11 mouse cellular contexts compared by ENCODE assay signal in genomic region chr12:59032101-59032500, GRCm38 (mm10). TPM values are rescaled to one million over a fixed set of nuclear protein-coding genes. Genes with fewer than 3 reads are reported as not detected.
DNase-seq lines count a peak whose midpoint lies in the region; ATAC-seq and TF ChIP-seq lines count a peak whose summit lies in the region.
"Had no signal": no experiment of that assay in that cellular context is flagged by ENCODE, and none has a peak within 500 bp of the region (broad histone marks: within the 10 kb centered on the region; RNA-seq: fewer than 3 reads in every experiment).

No protein-coding gene starts in this region.

- H3K79me2 ChIP-seq in MEL (ENCODE audit: control insufficient read depth, insufficient read depth, low read length, poor library complexity): no peaks in the 10 kb centered on the region
- H3K79me2 ChIP-seq in liver, adult 2 months (ENCODE audit: control insufficient read depth, insufficient read depth, low read length): no peaks in the 10 kb centered on the region

- no peak for TF ChIP-seq POLR2A in MEL (IDR thresholded peaks at IDR 0.05; ENCODE audit: control insufficient read depth in 1 of 2, insufficient read depth in 1 of 2, low read depth in 1 of 2, low read length in 2 of 2, poor library complexity in 1 of 2)
- no peak for TF ChIP-seq POLR2A in liver, adult 2 months (IDR thresholded peaks at IDR 0.05; ENCODE audit: extremely low read depth, insufficient read depth, low read length)

- H3K27me3 ChIP-seq in lung, postnatal 0 days (replicated peaks; ENCODE audit: insufficient read depth, low read length): no peaks in the 10 kb centered on the region
- H3K27me3 ChIP-seq in MEL (ENCODE audit: control insufficient read depth in 1 of 2, insufficient read depth in 2 of 2, low read length in 2 of 2): no peaks in the 10 kb centered on the region
- no peaks in the 10 kb centered on the region for H3K27me3 ChIP-seq in liver, adult 2 months (ENCODE audit: control insufficient read depth, insufficient read depth, low read length)
- no peaks in the 10 kb centered on the region for H3K27me3 ChIP-seq in forebrain, embryonic 13.5 days
- H3K27me3 ChIP-seq: heart, embryonic 15.5 days; limb, embryonic 12.5 days had no signal

- no peak for TF ChIP-seq EP300 in lung, postnatal 0 days (IDR thresholded peaks at IDR 0.05)
- TF ChIP-seq EP300 in MEL (IDR thresholded peaks at IDR 0.05; ENCODE audit: low read depth in 1 of 2, low read length in 2 of 2): no peak

- H3K9me3 ChIP-seq in lung, postnatal 0 days (ENCODE audit: low read length): no peaks in the 10 kb centered on the region
- H3K9me3 ChIP-seq in MEL (replicated peaks; ENCODE audit: insufficient read depth, low read length): no peaks in the 10 kb centered on the region
- no peaks in the 10 kb centered on the region for H3K9me3 ChIP-seq in forebrain, embryonic 13.5 days (replicated peaks)
- H3K9me3 ChIP-seq: heart, embryonic 15.5 days; limb, embryonic 12.5 days had no signal

- no peak for ATAC-seq in lung, postnatal 0 days
- ATAC-seq in forebrain, embryonic 13.5 days: no peak

- no peak for DNase-seq in lung, postnatal 0 days (ENCODE audit: low spot score)
- no peak for DNase-seq in lung, postnatal 25 days (ENCODE audit: low spot score)
- DNase-seq in MEL (ENCODE audit: low read depth, low spot score): peak; percentile 56
- peak; percentile 60 for DNase-seq in liver, adult 2 months (ENCODE audit: extremely low read depth, low read depth, low spot score)
- peak; percentile 27 to 28 for DNase-seq in thymus, postnatal 36 days
- DNase-seq in heart, postnatal 25 days (ENCODE audit: low spot score): no peak
- DNase-seq: adrenal gland, adult 8-10 months; kidney, postnatal 10 days had no signal

- WGBS in lung, postnatal 0 days: 62% methylated on average over 5 of the region's 5 CpGs
- 41% methylated on average over 5 of the region's 5 CpGs for WGBS in liver, adult 2 months
- 71% methylated on average over 5 of the region's 5 CpGs for WGBS in forebrain, embryonic 13.5 days

- no peak for TF ChIP-seq RAD21 in MEL (IDR thresholded peaks at IDR 0.05; ENCODE audit: low read depth, low read length)

- H3K36me3 ChIP-seq in lung, postnatal 0 days (ENCODE audit: insufficient read depth, low read length): no peaks in the 10 kb centered on the region
- peaks cover 0 to 2% of the 10 kb centered on the region in 2 experiments; a peak in 2 of 4 replicates for H3K36me3 ChIP-seq in MEL (ENCODE audit: control insufficient read depth in 1 of 2, insufficient read depth in 2 of 2, low read length in 2 of 2)
- H3K36me3 ChIP-seq in liver, adult 2 months (ENCODE audit: control insufficient read depth, insufficient read depth, low read length): peaks cover 9% of the 10 kb centered on the region
- H3K36me3 ChIP-seq in forebrain, embryonic 13.5 days (ENCODE audit: poor library complexity, severe bottlenecking): peaks cover 14% of the 10 kb centered on the region

- H3K4me3 ChIP-seq in lung, postnatal 0 days (ENCODE audit: low read depth, low read length): no peak overlapping the region
- no peak overlapping the region for H3K4me3 ChIP-seq in MEL (ENCODE audit: control insufficient read depth in 1 of 2, insufficient read depth in 1 of 2, low read depth in 2 of 2, low read length in 2 of 2)
- no peak overlapping the region for H3K4me3 ChIP-seq in liver, adult 2 months (ENCODE audit: insufficient read depth, low read depth, low read length)
- no peak overlapping the region for H3K4me3 ChIP-seq in forebrain, embryonic 13.5 days
- H3K4me3 ChIP-seq: heart, embryonic 15.5 days; limb, embryonic 12.5 days had no signal

- intact Hi-C loops in heart, postnatal 25 days (cut with DNase I): no loop called here

- peak; percentile 41 for TF ChIP-seq CTCF in lung, postnatal 0 days (IDR thresholded peaks at IDR 0.05)
- TF ChIP-seq CTCF in MEL (IDR thresholded peaks at IDR 0.05 in 2 of 3, conservative IDR thresholded peaks at IDR 0.05 in 1 of 3; ENCODE audit: control insufficient read depth in 1 of 3, insufficient read depth in 1 of 3, low read depth in 2 of 3, low read length in 3 of 3, poor library complexity in 1 of 3, severe bottlenecking in 1 of 3): peak in 2 of 3 experiments; percentile 46 to 57; a peak in 4 of 6 replicates
- TF ChIP-seq CTCF in liver, adult 2 months (IDR thresholded peaks at IDR 0.05; ENCODE audit: low read depth, low read length): peak; percentile 86

- H3K4me2 ChIP-seq in lung, postnatal 0 days (replicated peaks; ENCODE audit: low read depth, low read length): no peak overlapping the region
- H3K4me2 ChIP-seq in forebrain, embryonic 13.5 days: no peak overlapping the region
- H3K4me2 ChIP-seq: heart, embryonic 15.5 days; limb, embryonic 12.5 days had no signal

- no peak overlapping the region for H3K27ac ChIP-seq in lung, postnatal 0 days (ENCODE audit: low read length)
- H3K27ac ChIP-seq in MEL (ENCODE audit: control insufficient read depth, low read depth, low read length): no peak overlapping the region
- H3K27ac ChIP-seq in liver, adult 2 months (replicated peaks; ENCODE audit: insufficient read depth, low read depth, low read length): no peak overlapping the region
- H3K27ac ChIP-seq in forebrain, embryonic 13.5 days: no peak overlapping the region
- H3K27ac ChIP-seq: heart, embryonic 15.5 days; limb, embryonic 12.5 days had no signal

- no peak overlapping the region for H3K9ac ChIP-seq in lung, postnatal 0 days (replicated peaks; ENCODE audit: low read depth)
- no peak overlapping the region for H3K9ac ChIP-seq in MEL (ENCODE audit: control insufficient read depth, low read depth, low read length, poor library complexity, severe bottlenecking)
- no peak overlapping the region for H3K9ac ChIP-seq in liver, adult 2 months (ENCODE audit: low read depth, low read length)
- H3K9ac ChIP-seq in forebrain, embryonic 13.5 days: no peak overlapping the region
- H3K9ac ChIP-seq: heart, embryonic 15.5 days; limb, embryonic 12.5 days had no signal

- H3K4me1 ChIP-seq in lung, postnatal 0 days (ENCODE audit: insufficient read depth, low read depth, low read length): no peaks in the 10 kb centered on the region
- no peaks in the 10 kb centered on the region for H3K4me1 ChIP-seq in MEL (ENCODE audit: control insufficient read depth in 1 of 2, insufficient read depth in 2 of 2, low read length in 2 of 2)
- no peaks in the 10 kb centered on the region for H3K4me1 ChIP-seq in liver, adult 2 months (ENCODE audit: control insufficient read depth, insufficient read depth, low read length)
- H3K4me1 ChIP-seq in forebrain, embryonic 13.5 days: no peaks in the 10 kb centered on the region
- H3K4me1 ChIP-seq: heart, embryonic 15.5 days; limb, embryonic 12.5 days had no signal

TF ChIP-seq in MEL, 35 proteins besides CTCF, POLR2A, EP300 and RAD21:
- TF ChIP-seq E2F4 (IDR thresholded peaks at IDR 0.05; ENCODE audit: borderline replicate concordance, low read depth, low read length): no peak
- TF ChIP-seq ZMIZ1 (IDR thresholded peaks at IDR 0.05; ENCODE audit: low read depth, low read length): no peak
- no peak for TF ChIP-seq USF1 (IDR thresholded peaks at IDR 0.05; ENCODE audit: low read depth, low read length)
- TF ChIP-seq NELFE (IDR thresholded peaks at IDR 0.05; ENCODE audit: low read depth, low read length): no peak
- no peak for TF ChIP-seq TBP (IDR thresholded peaks at IDR 0.05; ENCODE audit: low read depth, low read length)
- TF ChIP-seq MAX (IDR thresholded peaks at IDR 0.05; ENCODE audit: low read length): no peak
- no peak for TF ChIP-seq USF2 (IDR thresholded peaks at IDR 0.05; ENCODE audit: borderline replicate concordance in 1 of 2, insufficient read depth in 1 of 2, low read depth in 1 of 2, low read length in 2 of 2)
- no peak for TF ChIP-seq ZNF384 (IDR thresholded peaks at IDR 0.05; ENCODE audit: low read depth, low read length)
TF ChIP-seq in MEL: peak in this region for 0.

RNA-seq across cellular contexts. Expression of gene Gemin2, which starts 18.9 kb away (rescaled TPM):
- 11.0 and 13.3 TPM in 2 replicates for polyA plus RNA-seq in lung, postnatal 0 days (2015; fragmentation: Nextera tagmentation; extraction: Ambion mirVana)
- 17.7 and 18.4 TPM in 2 replicates for total RNA-seq in MEL (2012; rRNA removed)
- 10 to 100 TPM in 1 of 2 experiments, not detected in 1; 19.5 TPM for polyA plus RNA-seq in MEL (2012; ENCODE audit: insufficient read depth in 1 of 2, insufficient read length in 2 of 2, low read depth in 1 of 2, low replicate concordance in 2 of 2, missing spikeins in 1 of 2)
- 11.5 and 15.9 TPM in 2 replicates for total RNA-seq in liver, adult 2 months (2014; rRNA removed)
- polyA plus RNA-seq in liver, adult 2 months (2012; rRNA removed): 3.7 and 4.8 TPM in 2 replicates
- total RNA-seq in heart, postnatal 25 days (2021): 1 to 10 TPM; 6.1 to 6.5 TPM
- polyA plus RNA-seq in forebrain, embryonic 13.5 days (2015; fragmentation: Nextera tagmentation; extraction: Ambion mirVana): 22.5 and 24.7 TPM in 2 replicates

RNA-seq across cellular contexts. Expression of gene Sec23a, which starts 20.3 kb away (rescaled TPM):
- 29.0 and 33.7 TPM in 2 replicates for polyA plus RNA-seq in lung, postnatal 0 days (2015; fragmentation: Nextera tagmentation; extraction: Ambion mirVana)
- total RNA-seq in MEL (2012; rRNA removed): 16.1 and 16.4 TPM in 2 replicates
- polyA plus RNA-seq in MEL (2012; ENCODE audit: insufficient read depth in 1 of 2, insufficient read length in 2 of 2, low read depth in 1 of 2, low replicate concordance in 2 of 2, missing spikeins in 1 of 2): 10 to 100 TPM; 16.7 to 98.2 TPM
- total RNA-seq in liver, adult 2 months (2014; rRNA removed): 78.0 and 96.3 TPM in 2 replicates
- 23.7 and 25.2 TPM in 2 replicates for polyA plus RNA-seq in liver, adult 2 months (2012; rRNA removed)
- 10 to 100 TPM; 38.1 to 45.1 TPM for total RNA-seq in heart, postnatal 25 days (2021)
- 81.3 and 85.9 TPM in 2 replicates for polyA plus RNA-seq in forebrain, embryonic 13.5 days (2015; fragmentation: Nextera tagmentation; extraction: Ambion mirVana)

RNA-seq across cellular contexts. Expression of gene Trappc6b, which starts 29.2 kb away (rescaled TPM):
- 139 and 143 TPM in 2 replicates for polyA plus RNA-seq in lung, postnatal 0 days (2015; fragmentation: Nextera tagmentation; extraction: Ambion mirVana)
- total RNA-seq in MEL (2012; rRNA removed): 45.9 and 48.1 TPM in 2 replicates
- polyA plus RNA-seq in MEL (2012; ENCODE audit: insufficient read depth in 1 of 2, insufficient read length in 2 of 2, low read depth in 1 of 2, low replicate concordance in 2 of 2, missing spikeins in 1 of 2): 10 to 100 TPM in 1 of 2 experiments, not detected in 1; 75.3 TPM
- 34.2 and 37.6 TPM in 2 replicates for total RNA-seq in liver, adult 2 months (2014; rRNA removed)
- 63.9 and 68.0 TPM in 2 replicates for polyA plus RNA-seq in liver, adult 2 months (2012; rRNA removed)
- 10 to 100 TPM; 64.8 to 67.3 TPM for total RNA-seq in heart, postnatal 25 days (2021)
- 137 and 140 TPM in 2 replicates for polyA plus RNA-seq in forebrain, embryonic 13.5 days (2015; fragmentation: Nextera tagmentation; extraction: Ambion mirVana)

RNA-seq across cellular contexts. Expression of gene Pnn, which starts 34.6 kb away (rescaled TPM):
- polyA plus RNA-seq in lung, postnatal 0 days (2015; fragmentation: Nextera tagmentation; extraction: Ambion mirVana): 40.5 and 47.3 TPM in 2 replicates
- total RNA-seq in MEL (2012; rRNA removed): 36.7 and 38.4 TPM in 2 replicates
- polyA plus RNA-seq in MEL (2012; ENCODE audit: insufficient read depth in 1 of 2, insufficient read length in 2 of 2, low read depth in 1 of 2, low replicate concordance in 2 of 2, missing spikeins in 1 of 2): 100 to 1,000 TPM; 132 to 216 TPM
- total RNA-seq in liver, adult 2 months (2014; rRNA removed): 7.3 and 9.9 TPM in 2 replicates
- 4.7 and 8.6 TPM in 2 replicates for polyA plus RNA-seq in liver, adult 2 months (2012; rRNA removed)
- 10 to 100 TPM; 20.0 to 25.4 TPM for total RNA-seq in heart, postnatal 25 days (2021)
- 114 and 120 TPM in 2 replicates for polyA plus RNA-seq in forebrain, embryonic 13.5 days (2015; fragmentation: Nextera tagmentation; extraction: Ambion mirVana)

Comparison
In these comparisons a context has a peak if more than half of its experiments do, and no peak if none do; other contexts are left out.
1. DNase-seq: peak in MEL (single experiment), liver, adult 2 months (single experiment) and thymus, postnatal 36 days (2 of 2); none in lung, postnatal 0 days (single experiment), lung, postnatal 25 days (single experiment) and heart, postnatal 25 days (single experiment).
2. Peak in every context shown above with its lines, with median percentiles within 50 percentile points of each other: CTCF ChIP-seq.